Mouse (Mus musculus) cerebellum, postnatal 14 days (tissue): ENCODE measurements at regions not wholly inside any gene's neighbourhood (a gene's known extent, or its start where the extent isn't known, plus 50 kb on each side); places are given as distances from the start of the nearest gene placed in this dataset.

ENCODE experiments used
- DNase-seq, 2 experiments: peaks; one replicate each; pipeline ENCODE4 v3.0.0; 2021; ENCODE audit warnings: mixed read lengths in 2 of 2

- DNase-seq, result peak; percentile 47 to 64
Measured at GRCm38 (mm10) chr12:112336691-112337295, 152.5 kb upstream of the A530016L24Rik start.

GRCm38 (mm10) chr12:112337443-112337842, 151.8 kb upstream of the A530016L24Rik start:
- DNase-seq, result no peak

GRCm38 (mm10) chr12:112338976-112339375, 150.3 kb upstream of the A530016L24Rik start:
- DNase-seq, result no peak

GRCm38 (mm10) chr12:112339481-112340179, 149.6 kb upstream of the A530016L24Rik start:
- peak; percentile 52 to 57 for DNase-seq

- DNase-seq, result no peak
Measured at GRCm38 (mm10) chr12:112340248-112340647, 149.0 kb upstream of the A530016L24Rik start.

GRCm38 (mm10) chr12:112341726-112342469, 147.3 kb upstream of the A530016L24Rik start:
- DNase-seq, result no peak

GRCm38 (mm10) chr12:112343064-112343463, 146.2 kb upstream of the A530016L24Rik start:
- DNase-seq, result no peak

- no peak for DNase-seq
Measured at GRCm38 (mm10) chr12:112344285-112344684, 145.0 kb upstream of the A530016L24Rik start.

- no peak for DNase-seq
Measured at GRCm38 (mm10) chr12:112345797-112346196, 143.5 kb upstream of the A530016L24Rik start.

- DNase-seq, result no peak
Measured at GRCm38 (mm10) chr12:112348116-112348515, 141.1 kb upstream of the A530016L24Rik start.

GRCm38 (mm10) chr12:112349676-112350318, 139.5 kb upstream of the A530016L24Rik start:
- peak; percentile 52 to 70 for DNase-seq

- DNase-seq, result peak; percentile 42 to 65
Measured at GRCm38 (mm10) chr12:112350733-112351132, 138.5 kb upstream of the A530016L24Rik start.

- no peak for DNase-seq
Measured at GRCm38 (mm10) chr12:112363349-112363748, 125.9 kb upstream of the A530016L24Rik start.

GRCm38 (mm10) chr12:112367221-112367620, 122.0 kb upstream of the A530016L24Rik start:
- DNase-seq, result no peak

GRCm38 (mm10) chr12:112368112-112368511, 121.1 kb upstream of the A530016L24Rik start:
- no peak for DNase-seq

GRCm38 (mm10) chr12:112369581-112370371, 119.5 kb upstream of the A530016L24Rik start:
- peak; percentile 84 to 86 for DNase-seq

- DNase-seq, result peak; percentile 36 to 48
Measured at GRCm38 (mm10) chr12:112372234-112373050, 116.8 kb upstream of the A530016L24Rik start.

- DNase-seq, result peak; percentile 92 to 95
Measured at GRCm38 (mm10) chr12:112373966-112374365, 115.3 kb upstream of the A530016L24Rik start.

- DNase-seq, result peak; percentile 78 to 82
Measured at GRCm38 (mm10) chr12:112376236-112376635, 113.0 kb upstream of the A530016L24Rik start.

- DNase-seq, result no peak
Measured at GRCm38 (mm10) chr12:112376701-112377100, 112.5 kb upstream of the A530016L24Rik start.
